Mouse (Mus musculus) intestine, postnatal 0 days (tissue): ENCODE measurements around the gene Calm3. TPM values are rescaled to one million over a fixed set of nuclear protein-coding genes. Genes with fewer than 3 reads are reported as not detected.

Source experiments
- ATAC-seq: fragments of 200-750 bp; cut with Nextera tagmentation; 2 replicates; pipeline ENCODE4 v1.8.0; 2017; ENCODE audit warnings: mild to moderate bottlenecking, moderate TSS enrichment, moderate library complexity
- H3K27ac ChIP-seq: fragments of 300-500 bp; sonication (generic); 2 replicates; pipeline ENCODE4 v1.5.1; 2014; ENCODE audit warnings: mild to moderate bottlenecking, low read depth, low read length, moderate library complexity
- H3K27me3 ChIP-seq: fragments of 300-500 bp; sonication (generic); replicated peaks from 2 replicates; pipeline ENCODE4 v1.6.1; 2014; ENCODE audit warnings: low read length, mixed read lengths; ENCODE audit not compliant: control insufficient read depth, insufficient read depth
- H3K36me3 ChIP-seq: fragments of 300-500 bp; sonication (generic); 2 replicates; pipeline ENCODE4 v1.6.1; 2014; ENCODE audit warnings: mild to moderate bottlenecking, moderate library complexity; ENCODE audit not compliant: control insufficient read depth, insufficient read depth
- H3K4me1 ChIP-seq: fragments of 300-500 bp; sonication (generic); replicated peaks from 2 replicates; pipeline ENCODE4 v1.6.1; 2014; ENCODE audit warnings: antibody characterized with exemption, low read length, mixed read lengths; ENCODE audit not compliant: control insufficient read depth, insufficient read depth
- H3K4me2 ChIP-seq: fragments of 300-500 bp; sonication (generic); replicated peaks from 2 replicates; pipeline ENCODE4 v1.6.1; 2014; ENCODE audit warnings: low read depth, mild to moderate bottlenecking, moderate library complexity
- H3K4me3 ChIP-seq: fragments of 300-500 bp; sonication (generic); 2 replicates; pipeline ENCODE4 v1.5.1; 2014; ENCODE audit warnings: low read depth, low read length
- H3K9ac ChIP-seq: fragments of 300-500 bp; sonication (generic); 2 replicates; pipeline ENCODE4 v1.6.1; 2014; ENCODE audit warnings: mild to moderate bottlenecking, low read depth, low read length
- H3K9me3 ChIP-seq: fragments of 300-500 bp; sonication (generic); 2 replicates; pipeline ENCODE4 v1.6.1; 2016; ENCODE audit warnings: mixed run types; ENCODE audit not compliant: control insufficient read depth
- CTCF ChIP-seq: sonication (generic); IDR thresholded peaks from 2 replicates; pipeline ENCODE4 v1.5.1; 2016; ENCODE audit warnings: low read depth, mild to moderate bottlenecking, control low read depth, antibody characterized with exemption, moderate library complexity
- WGBS: fragments of 180-500 bp; shearing (Covaris S2); extraction: QIAGEN DNeasy Blood & Tissue Kit; methylation state at CpG from one replicate; pipeline ENCODE4 v1.1.7; 2014; 5-methylcytosine and 5-hydroxymethylcytosine counted together
- polyA plus RNA-seq: library from polyadenylated mRNA; unstranded; fragments of >200 nt; fragmentation: Nextera tagmentation; extraction: Ambion mirVana; gene quantifications from 2 replicates; pipeline ENCODE4 v1.2.1, GENCODE M21; 2015

Gene Calm3
- polyA plus RNA-seq, 1 experiment from 2014 or later = 236 TPM

- no peak for TF ChIP-seq CTCF
- H3K36me3 ChIP-seq = no peaks in the 10 kb centered on the region
- no peaks in the 10 kb centered on the region for H3K9me3 ChIP-seq
- H3K4me2 ChIP-seq = peak overlapping the region; percentile 21; the same call in 1 of the 2 replicates
- no peak overlapping the region for H3K9ac ChIP-seq
- no peak overlapping the region for H3K27ac ChIP-seq
- ATAC-seq = no peak
- WGBS = 19% methylated on average over 11 of the region's 11 CpGs
- no peaks in the 10 kb centered on the region for H3K27me3 ChIP-seq
- no peak overlapping the region for H3K4me3 ChIP-seq
- H3K4me1 ChIP-seq = no peaks in the 10 kb centered on the region
Measured at GRCm38 (mm10) chr7:16908367-16908766, 15.5 kb downstream of the Calm3 start.

- 52% methylated on average over 7 of the region's 7 CpGs for WGBS
- H3K27me3 ChIP-seq = no peaks in the 10 kb centered on the region
- no peak overlapping the region for H3K4me3 ChIP-seq
- no peaks in the 10 kb centered on the region for H3K4me1 ChIP-seq
- H3K9me3 ChIP-seq = no peaks in the 10 kb centered on the region
- no peak for ATAC-seq
- no peak overlapping the region for H3K27ac ChIP-seq
- H3K9ac ChIP-seq = no peak overlapping the region
- TF ChIP-seq CTCF = no peak
- no peaks in the 10 kb centered on the region for H3K36me3 ChIP-seq
- peak overlapping the region; percentile 21; the same call in 1 of the 2 replicates for H3K4me2 ChIP-seq
Measured at GRCm38 (mm10) chr7:16907842-16908241, 16.1 kb downstream of the Calm3 start.

GRCm38 (mm10) chr7:16906889-16907559, 16.9 kb downstream of the Calm3 start:
- Histone ChIP-seq H3K4me1 (no peaks in the 10 kb centered on the region), H3K4me3 (no peak overlapping the region), H3K4me2 (no peak overlapping the region; the same call in 1 of the 2 replicates), H3K27ac (no peak overlapping the region; the same call in 1 of the 2 replicates), H3K9me3 (no peaks in the 10 kb centered on the region), H3K9ac (no peak overlapping the region), H3K36me3 (no peaks in the 10 kb centered on the region), H3K27me3 (no peaks in the 10 kb centered on the region)
- TF ChIP-seq CTCF = no peak
- 92% methylated on average over 41 of the region's 41 CpGs for WGBS
- no peak for ATAC-seq

DNA sequence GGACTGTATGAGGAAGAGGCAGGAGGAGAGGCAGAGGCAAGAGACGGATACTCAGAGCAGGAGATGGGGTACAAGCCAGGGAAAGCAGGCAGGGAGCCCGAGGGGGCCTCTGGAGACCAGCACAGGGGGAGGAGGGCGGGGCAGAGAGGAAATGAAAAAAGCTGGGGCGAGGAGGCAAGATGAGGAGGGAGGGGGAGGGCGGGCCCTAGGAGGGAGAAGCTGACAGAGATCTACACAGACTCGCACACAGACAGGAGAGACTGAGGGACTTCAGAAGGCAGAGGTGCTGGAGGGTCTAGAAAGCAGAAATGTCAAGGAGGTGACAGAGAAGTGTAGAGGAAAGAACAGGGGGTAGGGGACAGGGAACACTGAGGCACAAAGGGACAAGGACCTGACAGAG, 17.6 kb downstream of the Calm3 start, which contains the start of gene Ptgir:
TSS of gene Ptgir (plus strand) at position 210 of the 400 bp plus-strand sequence.
- Histone ChIP-seq H3K9ac (no peak within 1 kb of the TSS), H3K9me3 (no peaks in the 10 kb centered on the region), H3K4me2 (no peak within 1 kb of the TSS; the same call in 1 of the 2 replicates), H3K27ac (no peak within 1 kb of the TSS; the same call in 1 of the 2 replicates), H3K27me3 (no peaks in the 10 kb centered on the region), H3K36me3 (no peaks in the 10 kb centered on the region), H3K4me1 (no peaks in the 10 kb centered on the region), H3K4me3 (no peak within 1 kb of the TSS)
- WGBS = 22% methylated on average over 6 of the region's 6 CpGs
- no peak for ATAC-seq
- no peak for TF ChIP-seq CTCF

DNA sequence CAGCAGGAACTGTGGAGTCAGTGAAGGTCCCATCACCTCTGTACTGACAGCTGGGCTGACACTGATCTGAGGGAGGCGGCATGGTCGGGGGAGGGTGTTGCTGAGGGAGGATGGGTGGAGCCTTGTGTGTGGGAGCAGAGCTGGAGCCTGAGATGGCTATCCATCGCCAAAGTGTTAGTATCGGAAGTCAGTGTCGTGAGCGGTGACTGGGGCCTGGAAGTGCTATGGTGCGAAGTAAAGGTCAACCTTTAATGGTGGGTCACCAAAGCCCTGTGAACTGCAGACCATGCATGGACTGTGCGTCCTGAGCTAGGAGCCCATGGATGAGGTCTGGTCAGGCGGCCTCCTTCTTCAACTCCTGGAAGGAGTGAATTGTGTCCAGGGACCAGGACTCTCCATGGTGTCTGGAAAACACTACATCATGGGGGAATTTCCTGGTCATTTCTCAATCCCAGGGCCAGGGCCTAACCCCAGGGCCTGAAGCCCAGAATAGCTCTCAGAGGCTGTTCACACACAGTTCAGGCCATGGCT, 18.4 kb downstream of the Calm3 start:
- H3K9me3 ChIP-seq = no peaks in the 10 kb centered on the region
- ATAC-seq = no peak
- H3K27me3 ChIP-seq = peaks cover 2% of the 10 kb centered on the region; the same call in 1 of the 2 replicates
- H3K36me3 ChIP-seq = no peaks in the 10 kb centered on the region
- no peak overlapping the region; the same call in 1 of the 2 replicates for H3K27ac ChIP-seq
- no peak for TF ChIP-seq CTCF
- H3K9ac ChIP-seq = no peak overlapping the region
- no peaks in the 10 kb centered on the region for H3K4me1 ChIP-seq
- no peak overlapping the region for H3K4me3 ChIP-seq
- 66% methylated on average over 9 of the region's 9 CpGs for WGBS
- H3K4me2 ChIP-seq = no peak overlapping the region

- no peaks in the 10 kb centered on the region for H3K9me3 ChIP-seq
- no peaks in the 10 kb centered on the region for H3K36me3 ChIP-seq
- H3K4me2 ChIP-seq = no peak overlapping the region
- no peak overlapping the region for H3K9ac ChIP-seq
- WGBS = 52% methylated on average over 9 of the region's 10 CpGs
- no peak overlapping the region for H3K4me3 ChIP-seq
- H3K27me3 ChIP-seq = peaks cover 4% of the 10 kb centered on the region; the same call in 1 of the 2 replicates
- no peak overlapping the region for H3K27ac ChIP-seq
- no peak for TF ChIP-seq CTCF
- no peaks in the 10 kb centered on the region for H3K4me1 ChIP-seq
- no peak for ATAC-seq
Measured at GRCm38 (mm10) chr7:16904120-16904675, 19.7 kb downstream of the Calm3 start.
